Mouse (Mus musculus) hindbrain, embryonic 11.5 days (tissue): ENCODE measurements around the gene Pik3r2. TPM values are rescaled to one million over a fixed set of nuclear protein-coding genes. Genes with fewer than 3 reads are reported as not detected.

Experiments
- ATAC-seq: fragments of 200-750 bp; cut with Nextera tagmentation; 2 replicates; pipeline ENCODE4 v1.8.0; 2017; ENCODE audit warnings: mild to moderate bottlenecking, moderate TSS enrichment, moderate library complexity; ENCODE audit not compliant: low FRiP score
- DNase-seq: peaks from one replicate; pipeline ENCODE4 v3.0.0-alpha.2; 2015; ENCODE audit warnings: low spot score
- H3K27ac ChIP-seq: fragments of 300-500 bp; sonication (generic); 2 replicates; pipeline ENCODE4 v1.5.1; 2014; ENCODE audit warnings: mild to moderate bottlenecking, low read depth, low read length
- H3K27me3 ChIP-seq: fragments of 300-500 bp; sonication (generic); 2 replicates; pipeline ENCODE4 v1.6.1; 2014; ENCODE audit warnings: mild to moderate bottlenecking, low read length, moderate library complexity, mixed read lengths; ENCODE audit not compliant: control insufficient read depth, insufficient read depth
- H3K36me3 ChIP-seq: fragments of 300-500 bp; sonication (generic); 2 replicates; pipeline ENCODE4 v1.6.1; 2014; ENCODE audit warnings: mild to moderate bottlenecking, low read length, moderate library complexity, mixed read lengths; ENCODE audit not compliant: control insufficient read depth, insufficient read depth
- H3K4me1 ChIP-seq: fragments of 300-500 bp; sonication (generic); replicated peaks from 2 replicates; pipeline ENCODE4 v1.6.1; 2014; ENCODE audit warnings: low read length, mixed read lengths; ENCODE audit not compliant: control insufficient read depth, insufficient read depth
- H3K4me2 ChIP-seq: fragments of 300-500 bp; sonication (generic); replicated peaks from 2 replicates; pipeline ENCODE4 v1.6.1; 2014; ENCODE audit warnings: mild to moderate bottlenecking, low read depth, low read length
- H3K4me3 ChIP-seq: fragments of 300-500 bp; sonication (generic); 2 replicates; pipeline ENCODE4 v1.5.1; 2014; ENCODE audit warnings: low read depth, low read length
- H3K9ac ChIP-seq: fragments of 300-500 bp; sonication (generic); 2 replicates; pipeline ENCODE4 v1.6.1; 2014; ENCODE audit warnings: low read depth, low read length
- H3K9me3 ChIP-seq: fragments of 300-500 bp; sonication (generic); 2 replicates; pipeline ENCODE4 v1.6.1; 2016; ENCODE audit warnings: low read length; ENCODE audit not compliant: control insufficient read depth
- WGBS: fragments of 180-500 bp; shearing (Covaris S2); extraction: QIAGEN DNeasy Blood & Tissue Kit; methylation state at CpG from one replicate; pipeline ENCODE4 v1.1.7; 2014; 5-methylcytosine and 5-hydroxymethylcytosine counted together
- polyA plus RNA-seq: library from polyadenylated mRNA; unstranded; fragments of >200 nt; fragmentation: Nextera tagmentation; extraction: Ambion mirVana; gene quantifications from 2 replicates; pipeline ENCODE4 v1.2.1, GENCODE M21; 2014

Pik3r2 gene
- polyA plus RNA-seq, 1 experiment from 2014 or later, result 31.5 TPM

DNA sequence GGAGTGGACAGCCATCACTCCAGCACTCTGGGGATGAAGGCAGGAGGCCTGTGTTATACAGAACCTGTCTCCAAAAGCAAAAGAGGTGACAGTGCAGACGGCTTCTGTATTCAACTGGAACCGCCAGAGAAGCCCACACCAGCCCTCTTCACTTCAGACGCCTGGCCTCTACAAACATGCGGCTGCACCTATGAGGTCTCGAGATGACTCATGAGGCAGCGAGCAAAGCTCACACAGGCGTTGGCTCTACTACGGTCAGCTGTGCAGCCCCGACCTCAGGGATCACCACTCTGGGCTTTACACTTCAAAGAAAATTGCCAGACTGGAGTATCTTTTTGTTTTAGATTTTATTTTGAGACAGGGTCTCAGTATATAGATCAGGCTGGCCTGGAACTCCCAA, 3.6 kb downstream of the Pik3r2 start:
- Histone ChIP-seq H3K36me3 (peaks cover 7% of the 10 kb centered on the region; the same call in 1 of the 2 replicates), H3K9ac (no peak overlapping the region)

DNA sequence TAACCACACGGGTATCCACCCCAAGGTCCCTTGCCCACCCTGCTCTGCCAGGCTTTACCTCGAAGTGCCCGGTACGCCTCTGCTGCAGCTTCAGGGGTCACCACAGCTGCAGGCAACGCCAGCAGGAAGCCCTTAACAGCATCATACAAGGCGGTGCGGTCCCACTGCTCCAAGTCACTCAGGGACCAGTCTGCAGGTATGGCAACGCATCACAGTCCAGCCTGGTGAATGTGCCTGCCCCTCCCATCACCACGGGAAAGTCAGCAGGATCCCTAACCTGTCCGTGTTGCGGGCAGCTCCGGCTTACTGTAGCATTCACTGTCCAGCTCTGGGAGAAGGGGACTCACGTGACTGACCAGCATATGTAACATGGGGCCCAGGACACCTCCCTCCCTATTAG, 4.4 kb downstream of the Pik3r2 start:
- DNase-seq (no peak), ATAC-seq (no peak)
- Histone ChIP-seq H3K36me3 (peaks cover 7% of the 10 kb centered on the region; the same call in 1 of the 2 replicates), H3K4me1 (peaks cover 7% of the 10 kb centered on the region), H3K27ac (no peak overlapping the region), H3K4me3 (no peak overlapping the region), H3K9me3 (no peaks in the 10 kb centered on the region), H3K27me3 (no peaks in the 10 kb centered on the region; the same call in 1 of the 2 replicates), H3K9ac (no peak overlapping the region), H3K4me2 (no peak overlapping the region)
- 94% methylated on average over 13 of the region's 13 CpGs for WGBS

More for the DNA sequence above, 3.6 kb downstream of the Pik3r2 start:
- DNase-seq, result no peak
- Histone ChIP-seq H3K4me2 (no peak overlapping the region), H3K27ac (no peak overlapping the region), H3K4me1 (peaks cover 7% of the 10 kb centered on the region), H3K9me3 (no peaks in the 10 kb centered on the region), H3K4me3 (no peak overlapping the region), H3K27me3 (no peaks in the 10 kb centered on the region; the same call in 1 of the 2 replicates)
- WGBS, result 88% methylated on average over 9 of the region's 9 CpGs
- ATAC-seq, result no peak

DNA sequence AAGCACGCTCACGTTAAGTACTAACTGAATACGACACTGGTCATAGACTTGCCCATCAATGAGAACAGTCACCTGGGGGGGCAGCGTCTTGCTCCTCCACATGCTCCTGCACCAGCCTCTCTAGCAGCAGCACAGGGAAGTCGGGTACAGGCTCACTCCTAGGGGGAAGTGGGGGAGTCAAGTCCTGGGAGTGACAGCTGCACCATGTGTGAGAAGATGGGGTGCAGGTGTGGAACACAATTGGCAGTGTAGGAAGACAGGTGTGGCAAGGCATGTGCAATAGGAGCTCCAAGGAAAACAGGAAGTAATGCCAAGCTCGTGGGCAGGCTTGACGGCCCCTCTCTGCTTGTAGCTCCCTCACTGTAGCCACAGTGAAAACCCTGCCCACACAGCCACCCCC, 5.3 kb downstream of the Pik3r2 start:
- Histone ChIP-seq H3K4me3 (no peak overlapping the region), H3K9me3 (no peaks in the 10 kb centered on the region), H3K4me2 (no peak overlapping the region), H3K9ac (no peak overlapping the region), H3K27me3 (no peaks in the 10 kb centered on the region; the same call in 1 of the 2 replicates), H3K4me1 (peaks cover 9% of the 10 kb centered on the region), H3K27ac (no peak overlapping the region), H3K36me3 (peaks cover 7% of the 10 kb centered on the region; the same call in 1 of the 2 replicates)
- DNase-seq (no peak), ATAC-seq (no peak)
- WGBS, result 86% methylated on average over 7 of the region's 7 CpGs

DNA sequence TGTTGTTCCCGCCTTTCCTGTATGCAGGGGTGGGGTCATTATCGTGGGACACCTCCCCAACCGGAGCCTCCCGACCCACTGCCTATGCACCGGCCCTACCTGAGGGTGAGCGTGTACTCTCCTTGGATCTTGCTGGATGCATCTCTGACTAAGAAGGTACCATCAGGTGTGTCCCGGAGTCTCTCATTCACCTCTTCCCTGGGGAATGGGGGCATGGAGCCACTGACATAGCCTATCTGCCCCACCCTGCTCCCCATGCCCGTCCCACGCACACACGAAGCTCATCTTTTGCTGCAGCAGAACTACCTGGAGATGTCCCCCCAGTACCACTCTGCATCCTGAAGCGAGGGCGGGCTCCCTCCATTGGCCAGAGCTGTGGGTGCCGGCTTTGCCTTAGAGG, 5.8 kb downstream of the Pik3r2 start:
- Histone ChIP-seq H3K9ac (no peak overlapping the region), H3K27me3 (no peaks in the 10 kb centered on the region; the same call in 1 of the 2 replicates), H3K36me3 (peaks cover 7% of the 10 kb centered on the region; the same call in 1 of the 2 replicates), H3K9me3 (no peaks in the 10 kb centered on the region), H3K4me3 (no peak overlapping the region), H3K4me2 (no peak overlapping the region), H3K27ac (no peak overlapping the region), H3K4me1 (peaks cover 12% of the 10 kb centered on the region)
- no peak for DNase-seq
- no peak for ATAC-seq
- 97% methylated on average over 13 of the region's 13 CpGs for whole genome bisulfite sequencing

DNA sequence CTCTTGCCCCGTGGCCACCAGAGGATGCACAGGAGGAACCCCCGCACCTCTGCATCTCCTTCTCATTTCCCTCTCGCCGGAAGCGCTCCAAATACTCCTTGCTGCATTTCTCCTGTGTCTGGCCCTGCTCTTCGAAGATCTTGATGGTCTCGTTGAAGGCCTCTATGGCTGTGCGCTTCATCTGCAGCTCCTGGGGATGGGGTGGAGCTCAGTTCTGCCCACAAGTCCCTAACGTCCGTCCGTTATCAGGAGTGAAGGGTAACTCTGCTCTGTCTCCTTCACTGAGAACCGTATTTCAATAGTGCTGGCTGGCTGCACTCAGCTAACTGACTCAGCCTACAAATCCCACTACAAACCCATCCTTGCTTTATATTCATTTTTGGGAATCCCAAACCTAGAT, 6.7 kb downstream of the Pik3r2 start:
- peaks cover 9% of the 10 kb centered on the region for H3K4me1 ChIP-seq
- no peak overlapping the region; the same call in 1 of the 2 replicates for H3K9ac ChIP-seq
- H3K36me3 ChIP-seq, result peaks cover 7% of the 10 kb centered on the region; the same call in 1 of the 2 replicates

DNA sequence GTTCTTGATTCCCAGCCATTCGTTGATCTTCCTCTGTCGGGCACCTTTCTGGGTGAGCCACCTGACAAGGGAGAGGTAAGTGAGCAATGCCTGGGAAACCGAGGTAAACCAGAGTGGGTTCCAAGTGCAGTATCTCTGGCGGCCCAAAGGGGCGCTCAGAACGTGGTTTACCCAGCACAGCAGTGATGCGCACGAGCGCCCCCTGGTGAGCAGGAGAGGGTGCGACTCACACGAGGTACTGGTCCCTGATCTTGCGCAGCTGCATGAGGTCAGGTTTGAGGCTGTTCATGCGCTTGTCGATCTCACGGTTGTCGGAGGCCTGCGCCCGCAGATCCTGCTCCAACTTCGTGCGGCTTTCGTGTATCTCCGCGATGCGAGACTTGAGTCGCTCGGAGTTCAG, 7.2 kb downstream of the Pik3r2 start:
- H3K4me1 ChIP-seq, result peaks cover 8% of the 10 kb centered on the region
- peaks cover 7% of the 10 kb centered on the region; the same call in 1 of the 2 replicates for H3K36me3 ChIP-seq
- peak; percentile 66 for ATAC-seq

More for the DNA sequence above, 6.7 kb downstream of the Pik3r2 start:
- DNase-seq (no peak), ATAC-seq (no peak)
- Histone ChIP-seq H3K4me2 (no peak overlapping the region), H3K9me3 (no peaks in the 10 kb centered on the region), H3K4me3 (no peak overlapping the region), H3K27ac (no peak overlapping the region), H3K27me3 (no peaks in the 10 kb centered on the region)
- 67% methylated on average over 12 of the region's 12 CpGs for WGBS

DNA sequence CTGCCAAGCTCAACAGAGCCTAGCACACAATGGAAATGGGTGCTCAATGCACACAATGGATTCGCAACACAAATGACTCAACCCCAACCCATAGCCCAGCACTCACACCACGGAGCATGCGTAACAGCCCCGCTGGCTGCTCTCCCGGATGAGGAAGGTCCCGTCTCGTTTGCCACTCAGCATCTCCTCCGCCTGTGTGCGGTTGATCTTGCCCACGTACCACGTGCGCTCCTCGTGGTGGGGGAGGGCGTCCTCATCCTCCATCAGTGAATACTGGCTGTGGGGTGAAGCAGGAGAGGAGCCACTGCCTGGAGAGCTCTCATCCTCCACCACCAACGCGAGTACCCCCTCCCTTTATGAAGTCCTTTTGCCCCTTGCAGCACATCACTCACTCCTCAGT, 7.6 kb downstream of the Pik3r2 start:
- no peak overlapping the region for H3K4me2 ChIP-seq
- H3K36me3 ChIP-seq, result peaks cover 7% of the 10 kb centered on the region; the same call in 1 of the 2 replicates
- H3K4me3 ChIP-seq, result no peak overlapping the region
- 86% methylated on average over 16 of the region's 16 CpGs for WGBS
- H3K9ac ChIP-seq, result no peak overlapping the region
- H3K27ac ChIP-seq, result no peak overlapping the region
- ATAC-seq (peak; percentile 26), DNase-seq (no peak)
- H3K9me3 ChIP-seq, result no peaks in the 10 kb centered on the region
- peaks cover 8% of the 10 kb centered on the region for H3K4me1 ChIP-seq
- H3K27me3 ChIP-seq, result no peaks in the 10 kb centered on the region

More for the DNA sequence above, 7.2 kb downstream of the Pik3r2 start:
- Histone ChIP-seq H3K4me2 (no peak overlapping the region), H3K9me3 (no peaks in the 10 kb centered on the region), H3K9ac (no peak overlapping the region), H3K27me3 (no peaks in the 10 kb centered on the region), H3K4me3 (no peak overlapping the region), H3K27ac (no peak overlapping the region)
- DNase-seq, result peak; percentile 98
- WGBS, result 6% methylated on average over 26 of the region's 26 CpGs

DNA sequence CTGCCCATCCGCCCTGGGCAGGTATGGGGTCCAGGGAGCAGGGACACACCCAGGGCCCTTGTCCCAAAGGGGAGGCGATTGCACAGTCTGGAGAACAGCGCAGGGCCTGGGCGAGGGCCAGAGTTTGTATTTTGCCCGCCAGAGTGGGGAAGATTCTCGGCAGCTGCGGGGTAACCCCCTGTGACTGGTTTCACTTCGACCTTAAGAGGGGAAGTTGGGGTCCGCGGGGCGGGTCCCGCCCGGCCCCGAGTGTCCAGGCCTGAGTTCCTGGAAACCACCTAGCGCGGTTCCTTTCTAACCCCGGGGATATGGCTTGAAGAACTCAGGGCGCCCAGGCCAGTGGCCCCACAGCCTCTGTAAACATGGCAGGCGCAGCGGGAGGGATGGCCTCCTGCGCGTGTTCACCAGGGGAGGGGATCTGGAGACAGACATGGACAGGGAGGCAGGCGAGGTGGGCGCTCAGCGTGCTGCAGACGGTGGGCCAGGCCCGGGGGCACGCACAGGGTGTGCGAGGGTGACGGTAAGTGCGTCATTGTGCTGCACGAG, 8.2 kb downstream of the Pik3r2 start:
- Histone ChIP-seq H3K4me2 (no peak overlapping the region), H3K9ac (no peak overlapping the region), H3K36me3 (peaks cover 7% of the 10 kb centered on the region; the same call in 1 of the 2 replicates), H3K4me1 (peaks cover 8% of the 10 kb centered on the region), H3K27ac (no peak overlapping the region), H3K4me3 (no peak overlapping the region), H3K27me3 (no peaks in the 10 kb centered on the region), H3K9me3 (no peaks in the 10 kb centered on the region)
- no peak for DNase-seq
- 95% methylated on average over 32 of the region's 32 CpGs for WGBS
- ATAC-seq, result no peak

DNA sequence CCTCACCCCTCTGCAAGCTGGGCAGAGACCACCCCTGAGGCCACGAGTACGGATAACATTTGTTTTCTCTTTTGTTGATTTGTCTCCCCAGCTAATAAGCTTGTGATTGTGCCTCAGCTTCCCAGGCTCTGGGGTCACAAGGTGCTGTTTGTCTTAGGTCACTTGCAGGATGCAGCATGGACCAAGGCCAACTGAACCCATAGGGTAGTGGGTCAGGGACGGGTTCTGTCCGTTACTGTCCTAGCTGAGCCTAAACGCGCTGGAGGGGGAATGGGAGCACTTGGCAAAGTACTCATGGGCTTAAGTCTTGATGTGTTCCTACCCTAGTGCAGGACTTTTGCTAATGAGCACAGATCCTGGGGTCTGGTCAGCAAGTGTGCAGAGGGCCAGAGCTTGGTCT, 9.0 kb downstream of the Pik3r2 start:
- ATAC-seq (no peak), DNase-seq (no peak)
- Histone ChIP-seq H3K4me3 (no peak overlapping the region), H3K36me3 (peaks cover 7% of the 10 kb centered on the region; the same call in 1 of the 2 replicates), H3K4me2 (no peak overlapping the region), H3K27ac (no peak overlapping the region), H3K9me3 (no peaks in the 10 kb centered on the region), H3K9ac (no peak overlapping the region), H3K4me1 (peaks cover 8% of the 10 kb centered on the region), H3K27me3 (no peaks in the 10 kb centered on the region)
- WGBS, result 79% methylated on average over 6 of the region's 6 CpGs
